Mouse (Mus musculus): Measurements from ENCODE around the gene Zcchc24.

- TF ChIP-seq POLR2A (IDR thresholded peaks at IDR 0.05; ENCODE audit: insufficient read length, low read depth) (no peak), MAX (IDR thresholded peaks at IDR 0.05; ENCODE audit: low read depth) (no peak), E2F4 (IDR thresholded peaks at IDR 0.05; ENCODE audit: insufficient read depth) (no peak), USF1 (IDR thresholded peaks at IDR 0.05; ENCODE audit: low read depth) (no peak)
Measured at GRCm38 (mm10) chr14:25789207-25789606, 20.4 kb upstream of the Zcchc24 start.
